Mouse (Mus musculus) urinary bladder, postnatal 25 days (tissue): ENCODE measurements around the gene Vapb.

ENCODE experiments used
- DNase-seq: peaks from one replicate; pipeline ENCODE4 v3.0.0; 2022; ENCODE audit warnings: low spot score

Vapb gene

DNA sequence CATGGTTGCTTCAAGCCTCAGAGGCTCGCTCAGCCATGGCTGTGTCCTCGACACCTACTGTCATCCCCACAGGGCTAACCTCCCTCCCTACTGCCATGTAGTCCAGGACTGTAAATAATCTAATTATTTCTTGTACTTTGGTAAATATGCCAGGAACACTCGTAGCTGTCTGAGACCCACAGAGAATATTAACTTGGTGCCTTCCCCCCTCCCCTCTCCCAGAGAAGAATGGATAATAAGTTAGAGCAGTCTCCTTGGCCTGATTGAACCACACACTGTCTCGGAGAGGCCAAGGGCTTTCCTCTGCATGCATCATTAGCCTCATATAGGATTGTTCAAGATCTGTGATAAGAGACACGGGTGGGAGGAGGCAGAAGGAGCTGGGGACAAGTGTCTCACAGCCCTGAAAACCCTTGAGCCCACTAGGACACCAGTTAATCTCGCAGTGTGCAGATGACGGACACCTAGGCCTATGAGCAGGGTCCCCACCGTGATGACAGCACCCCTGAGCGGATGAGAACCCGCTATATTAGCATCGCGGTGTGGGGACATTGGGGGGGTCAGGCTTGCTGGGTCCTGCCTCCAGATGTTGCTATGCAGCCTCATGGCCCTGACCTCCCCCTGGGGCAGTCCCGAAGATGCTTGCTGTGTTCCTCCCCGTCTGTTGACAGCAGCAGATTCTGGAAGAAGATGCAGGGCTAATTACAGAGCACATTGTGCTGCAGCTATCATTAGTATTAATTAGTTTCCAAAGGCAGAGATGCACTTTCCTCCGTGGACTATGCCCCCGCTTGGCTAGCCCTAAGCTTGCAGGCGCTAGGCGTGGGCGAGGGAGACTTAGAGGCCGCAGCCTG lies 54.8 kb downstream of the Vapb start:
- no peak for DNase-seq

DNA sequence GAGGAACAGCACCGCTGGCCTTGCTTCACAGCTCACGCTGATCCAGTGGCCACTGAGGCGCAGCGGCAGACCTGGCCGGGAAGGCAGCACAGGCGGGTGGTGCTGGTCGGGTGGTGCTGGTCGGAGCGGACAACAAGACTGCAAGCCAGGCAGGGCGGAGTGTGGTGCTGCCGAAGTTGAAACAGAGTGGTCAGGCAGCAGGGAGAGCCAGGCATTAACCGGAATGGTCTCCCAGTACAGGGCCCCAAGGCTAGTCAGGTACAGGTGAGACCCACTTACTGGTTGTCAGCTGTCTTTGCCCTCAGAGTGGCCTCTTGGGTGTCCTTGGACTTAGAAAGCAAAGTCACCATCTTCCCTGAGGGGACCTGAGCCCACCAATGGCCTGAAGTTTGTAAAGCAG lies 56.7 kb downstream of the Vapb start:
- DNase-seq, result no peak

DNA sequence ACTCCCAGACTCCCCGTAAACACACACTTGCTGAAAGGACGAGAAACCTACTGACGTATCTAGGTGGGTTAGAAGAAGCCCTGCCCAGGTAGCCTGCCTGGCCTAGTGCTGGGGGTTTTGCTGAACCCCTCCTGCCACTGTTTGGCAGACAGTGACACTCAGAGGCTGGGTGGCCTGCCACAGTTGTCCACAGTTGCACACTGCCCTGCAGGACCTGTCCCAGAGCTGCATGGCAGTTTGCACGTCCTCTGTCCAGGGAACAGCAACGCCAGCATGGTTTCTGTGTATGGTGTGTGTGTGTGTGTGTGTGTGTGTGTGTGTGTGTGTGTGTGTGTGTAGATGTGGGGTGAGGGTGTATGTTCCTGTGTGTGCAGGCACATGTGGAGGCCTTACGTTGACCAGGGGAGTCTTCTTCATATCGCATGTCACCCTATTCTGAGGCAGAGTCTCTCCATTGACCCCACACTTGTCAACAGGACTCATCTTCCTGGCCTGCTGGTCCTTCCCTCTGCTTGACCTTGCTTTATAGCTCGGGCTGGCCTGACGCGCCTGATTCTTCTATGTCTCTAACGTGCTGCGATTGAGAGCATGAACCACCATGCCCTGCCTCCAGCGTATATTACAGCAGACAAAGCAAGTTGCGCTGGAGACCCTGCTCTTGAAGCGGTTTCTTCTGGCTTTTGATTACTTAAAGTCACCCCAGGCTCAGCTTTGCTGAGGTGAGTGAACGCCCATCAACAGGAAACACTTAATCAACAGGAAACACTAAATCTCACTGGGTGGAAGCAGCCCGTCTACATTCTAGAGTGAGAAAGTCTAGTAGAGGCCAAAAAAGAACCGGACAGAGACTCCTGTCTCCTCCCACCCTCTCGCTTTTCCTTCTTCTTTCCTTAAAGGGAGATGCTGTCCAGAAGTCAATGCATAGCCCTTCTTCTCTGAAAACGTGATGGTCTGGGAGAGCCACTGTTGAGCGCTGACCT lies 57.5 kb downstream of the Vapb start:
- no peak for DNase-seq

DNA sequence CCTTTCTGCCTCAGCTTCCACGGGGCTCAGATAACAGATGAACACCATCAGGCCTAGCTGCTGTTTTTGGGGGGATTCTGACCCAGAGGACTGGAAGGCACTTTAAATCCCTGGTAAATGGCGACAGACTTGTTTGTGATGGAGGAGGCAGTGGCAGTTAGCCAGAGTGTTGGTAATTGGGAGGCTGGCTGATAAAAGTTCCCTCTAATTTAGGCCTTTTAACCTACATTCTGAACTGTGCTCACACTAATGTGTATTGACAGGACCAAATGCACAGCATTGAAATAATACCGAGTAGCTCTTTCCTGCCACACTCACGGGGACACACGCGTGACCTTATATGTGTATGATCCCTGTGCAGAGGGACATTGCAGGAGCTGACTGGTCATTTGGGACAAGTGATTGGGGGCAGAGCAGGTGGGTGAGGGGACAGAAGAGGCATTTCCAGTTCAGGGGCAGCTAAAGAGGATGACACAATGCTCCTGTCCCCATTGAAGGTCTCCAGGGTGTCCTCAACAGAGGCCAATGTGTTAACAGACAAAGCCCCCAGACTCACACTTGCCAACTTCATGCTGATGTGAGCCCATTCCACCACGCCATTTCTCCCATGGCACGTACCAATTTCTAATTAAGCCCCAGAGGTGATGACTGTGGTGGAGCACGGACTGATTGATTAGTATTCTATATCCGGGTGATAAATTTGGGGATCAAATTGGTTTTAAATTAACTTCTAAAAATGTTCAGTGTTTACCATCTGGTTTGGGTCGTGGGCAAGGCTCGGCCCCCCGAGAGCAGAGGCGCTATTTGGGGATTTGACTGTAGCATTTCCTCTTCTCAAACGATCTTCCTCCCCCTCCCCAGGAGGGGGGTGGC lies 58.7 kb downstream of the Vapb start:
- DNase-seq, result no peak

DNA sequence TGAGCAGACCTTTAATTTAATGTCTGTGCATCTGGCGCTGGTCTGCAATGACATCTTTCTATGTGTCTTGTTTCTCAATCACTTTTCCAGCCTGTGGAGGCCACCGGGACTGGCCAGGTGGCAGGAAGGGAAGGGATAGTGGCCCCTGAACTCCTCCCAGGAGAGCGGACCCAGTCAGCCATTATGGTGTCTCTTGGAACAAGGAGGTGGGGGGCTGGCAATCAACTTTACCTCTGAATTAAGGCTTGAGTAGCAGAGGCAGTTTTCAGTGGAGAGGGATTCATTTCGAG lies 59.3 kb downstream of the Vapb start:
- DNase-seq, result no peak

GRCm38 (mm10) chr2:173799513-173799912 lies 62.2 kb downstream of the Vapb start:
- DNase-seq, result no peak

- DNase-seq, result no peak
These were observed 63.3 kb downstream of the Vapb start for GRCm38 (mm10) chr2:173800566-173800965.

- DNase-seq, result no peak
These were observed 64.1 kb downstream of the Vapb start for GRCm38 (mm10) chr2:173801405-173801876.

GRCm38 (mm10) chr2:173802176-173802575 lies 64.9 kb downstream of the Vapb start:
- no peak for DNase-seq

DNA sequence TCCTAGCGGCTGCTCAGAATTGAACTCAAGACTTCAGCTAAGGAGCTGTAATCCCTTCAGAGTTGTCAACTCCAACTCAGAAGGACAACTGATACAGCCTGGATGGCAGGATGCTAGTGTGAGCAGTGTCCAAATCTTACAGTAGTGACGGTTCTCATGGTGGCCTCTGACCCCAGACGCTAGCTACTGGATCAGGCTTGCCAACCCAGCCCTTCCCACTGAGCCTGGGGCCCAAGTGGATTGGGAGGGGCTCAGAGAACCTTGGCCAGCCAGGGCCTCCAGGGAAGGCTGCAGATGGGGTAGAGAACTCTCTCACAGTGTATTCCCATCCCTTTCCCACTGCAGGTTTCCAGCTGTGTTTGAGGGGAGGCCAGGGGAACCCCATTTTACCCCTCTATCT lies 65.6 kb downstream of the Vapb start:
- no peak for DNase-seq

GRCm38 (mm10) chr2:173803827-173804226 lies 66.5 kb downstream of the Vapb start:
- no peak for DNase-seq

DNA sequence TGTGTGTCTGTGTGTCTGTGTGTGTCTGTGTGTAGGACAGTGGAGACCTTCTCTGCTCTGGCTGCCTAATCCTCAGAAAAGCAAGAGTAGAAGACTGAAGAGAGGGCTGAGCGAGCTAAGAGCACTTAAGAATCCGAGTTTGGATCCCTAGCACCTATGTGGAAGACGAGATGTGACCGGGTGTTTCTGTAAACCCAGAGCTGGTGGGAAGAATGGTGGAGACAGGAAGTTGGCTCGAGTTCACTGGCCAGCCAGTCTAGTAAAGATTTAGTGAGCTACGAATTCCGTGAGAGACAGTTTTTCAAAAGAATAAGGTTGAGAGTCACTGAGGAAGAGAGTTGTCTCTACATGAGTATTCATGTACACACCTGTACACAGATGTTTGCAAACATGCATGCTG lies 69.3 kb downstream of the Vapb start:
- no peak for DNase-seq

- no peak for DNase-seq
These were observed 71.6 kb downstream of the Vapb start for GRCm38 (mm10) chr2:173808942-173809341.

- no peak for DNase-seq
These were observed 72.9 kb downstream of the Vapb start for GRCm38 (mm10) chr2:173810036-173810850.

GRCm38 (mm10) chr2:173810851-173811130 lies 73.5 kb downstream of the Vapb start:
- DNase-seq, result no peak

DNA sequence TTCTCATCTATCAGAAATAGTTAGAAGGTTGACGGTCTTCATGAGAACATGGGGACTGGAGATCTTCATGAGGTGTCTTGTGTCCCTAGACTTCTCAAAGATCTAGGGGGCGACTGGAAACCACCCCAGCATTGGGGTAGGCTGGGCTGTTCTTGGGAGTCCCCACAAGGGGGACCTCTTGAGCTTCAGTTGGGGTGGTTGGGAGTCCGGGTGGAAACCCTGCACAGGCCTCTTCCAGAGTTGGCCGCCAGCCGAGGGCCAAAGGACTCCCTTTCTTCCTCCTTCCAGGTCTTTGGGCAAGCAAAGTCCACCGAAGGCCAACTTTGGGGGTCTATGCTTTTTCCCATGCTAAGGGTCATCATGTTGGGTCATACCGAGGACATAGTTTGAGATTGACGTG lies 74.5 kb downstream of the Vapb start:
- DNase-seq, result no peak

DNA sequence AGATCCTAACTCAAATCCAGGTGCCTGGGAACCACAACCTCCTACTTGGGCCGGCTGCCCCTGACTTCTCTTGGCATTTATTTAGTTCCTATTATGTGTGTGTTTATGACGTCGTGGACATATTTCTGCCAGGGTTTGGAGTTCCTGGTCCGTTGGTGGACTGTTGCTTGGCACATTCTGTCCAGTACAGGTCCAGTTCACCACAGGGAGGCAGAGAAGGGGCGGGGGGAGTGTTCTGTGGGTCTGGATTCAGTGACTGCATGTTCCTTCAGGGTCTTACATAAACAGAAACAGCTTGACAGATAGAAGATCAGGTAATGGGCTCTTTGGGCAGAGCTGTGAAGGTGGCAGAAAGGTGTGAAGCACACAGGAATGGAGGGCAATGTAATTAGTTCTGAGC lies 75.8 kb downstream of the Vapb start:
- no peak for DNase-seq

GRCm38 (mm10) chr2:173826287-173826686 lies 89.0 kb downstream of the Vapb start:
- DNase-seq, result no peak

DNA sequence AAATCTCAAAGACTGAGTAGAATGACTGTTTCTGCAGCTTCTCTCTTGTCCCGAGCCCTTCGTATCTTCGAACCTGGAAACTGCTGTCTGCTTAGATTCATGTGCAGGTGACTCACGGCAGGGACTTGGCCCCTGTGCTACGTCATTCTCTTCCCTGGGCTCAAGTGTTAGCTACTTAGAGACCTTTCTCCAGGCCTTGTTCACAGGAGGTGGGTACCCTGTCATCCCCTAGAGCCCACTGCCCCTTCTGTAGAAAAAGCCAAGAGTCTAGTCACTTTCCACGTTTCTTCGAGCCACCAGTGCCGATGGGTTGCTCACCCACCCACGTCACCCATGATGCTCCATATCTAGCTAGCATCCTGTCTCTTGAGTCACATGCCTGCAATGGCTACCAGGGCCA lies 89.9 kb downstream of the Vapb start:
- no peak for DNase-seq

DNA sequence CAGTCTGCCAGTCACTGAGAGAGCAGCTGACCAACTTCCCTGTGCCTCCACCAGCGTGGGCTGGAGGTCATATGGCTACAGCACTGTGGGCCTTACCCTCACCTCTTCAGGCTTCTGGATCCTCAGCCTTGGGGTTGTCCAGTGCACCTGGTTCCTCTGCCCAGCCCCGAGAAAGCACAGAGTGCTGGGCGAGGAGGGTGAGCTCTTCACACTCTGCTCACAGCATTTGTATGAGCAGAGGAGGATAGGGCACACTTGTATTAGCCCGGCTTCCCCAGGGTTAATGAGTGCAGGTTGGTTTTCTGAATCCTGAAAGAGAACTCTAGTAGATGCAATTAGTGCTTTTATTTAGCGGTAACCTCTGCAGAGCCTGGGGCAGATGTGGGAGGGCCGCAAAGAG lies 90.8 kb downstream of the Vapb start:
- no peak for DNase-seq

DNA sequence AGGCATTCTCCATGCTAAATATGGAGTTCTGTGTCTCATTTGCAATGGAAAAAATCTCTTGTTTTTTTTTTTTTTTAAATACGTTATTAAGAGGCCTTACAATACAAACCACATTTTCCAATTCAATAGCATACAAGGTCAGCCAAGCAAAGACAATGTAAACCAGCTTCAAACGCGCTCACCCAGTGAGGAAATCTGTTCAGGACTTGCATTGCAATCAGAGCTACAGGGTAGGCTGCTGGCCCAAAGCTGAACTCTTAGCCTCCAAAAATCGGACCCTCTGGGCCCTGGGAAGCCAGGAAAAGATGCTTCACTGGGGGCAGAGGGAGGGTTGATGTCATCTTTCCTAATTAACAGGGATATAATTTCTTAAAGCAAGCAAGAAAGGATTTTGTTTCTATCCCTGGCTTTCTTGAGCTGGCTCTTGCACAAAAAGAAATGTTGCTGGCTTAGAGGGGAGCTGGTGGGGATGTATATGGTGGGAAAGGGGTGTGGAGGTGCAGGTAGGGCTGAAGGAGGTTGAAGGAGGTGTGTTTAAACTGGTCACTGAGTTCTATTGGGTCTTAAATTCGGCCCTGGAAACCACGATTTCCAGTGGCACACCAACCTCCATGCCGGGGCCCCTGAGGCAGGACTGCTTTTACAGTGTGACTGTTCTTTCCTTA lies 95.6 kb downstream of the Vapb start:
- DNase-seq, result no peak
